Mouse (Mus musculus) ES-Bruce4 (cell line): ENCODE results near the gene Morn1. TPM values are rescaled to one million over a fixed set of nuclear protein-coding genes. Genes with fewer than 3 reads are reported as not detected.

Experiments used
- H3K27ac ChIP-seq: 2 replicates; pipeline ENCODE4 v1.5.1; 2012; ENCODE audit warnings: low read length, inconsistent platforms; ENCODE audit not compliant: insufficient read depth
- H3K27me3 ChIP-seq: 2 replicates; pipeline ENCODE4 v1.6.1; 2012; ENCODE audit warnings: mild to moderate bottlenecking, low read length, inconsistent platforms; ENCODE audit not compliant: control insufficient read depth, poor library complexity, insufficient read depth, severe bottlenecking
- H3K36me3 ChIP-seq: 2 replicates; pipeline ENCODE4 v1.6.1; 2012; ENCODE audit warnings: inconsistent platforms, mild to moderate bottlenecking, low read length, moderate library complexity; ENCODE audit not compliant: control insufficient read depth, poor library complexity, insufficient read depth, severe bottlenecking
- H3K4me1 ChIP-seq: one replicate; pipeline ENCODE4 v1.8.1; 2011; ENCODE audit warnings: low read length; ENCODE audit not compliant: control insufficient read depth, insufficient read depth
- H3K4me3 ChIP-seq: 2 replicates; pipeline ENCODE4 v1.5.1; 2011; ENCODE audit warnings: low read depth, mild to moderate bottlenecking, low read length
- H3K9ac ChIP-seq: 2 replicates; pipeline ENCODE4 v1.6.1; 2012; ENCODE audit warnings: low read depth, mild to moderate bottlenecking, inconsistent platforms; ENCODE audit not compliant: poor library complexity, severe bottlenecking
- H3K9me3 ChIP-seq: replicated peaks from 2 replicates; pipeline ENCODE4 v1.6.1; 2012; ENCODE audit warnings: mild to moderate bottlenecking, low read length, inconsistent platforms; ENCODE audit not compliant: control insufficient read depth, poor library complexity, insufficient read depth, severe bottlenecking
- CTCF ChIP-seq: IDR thresholded peaks from one replicate; pipeline ENCODE4 v1.8.1; 2011; ENCODE audit warnings: low read depth, low read length
- EP300 ChIP-seq: IDR thresholded peaks from 2 replicates; pipeline ENCODE4 v1.6.1; 2011; ENCODE audit warnings: low read depth, low read length; ENCODE audit not compliant: insufficient read depth
- POLR2A ChIP-seq: IDR thresholded peaks from one replicate; pipeline ENCODE4 v1.8.1; 2011; ENCODE audit warnings: low read length; ENCODE audit not compliant: insufficient read depth
- polyA plus RNA-seq: library from polyadenylated mRNA; stranded (reverse); fragments of >200 nt; gene quantifications from 2 replicates; pipeline ENCODE4 v1.2.4, GENCODE M21; 2011; ENCODE audit warnings: low read depth; ENCODE audit not compliant: missing spikeins, insufficient read depth, insufficient read length

Morn1 gene
- polyA plus RNA-seq, 1 experiment, result 11.6 TPM

DNA sequence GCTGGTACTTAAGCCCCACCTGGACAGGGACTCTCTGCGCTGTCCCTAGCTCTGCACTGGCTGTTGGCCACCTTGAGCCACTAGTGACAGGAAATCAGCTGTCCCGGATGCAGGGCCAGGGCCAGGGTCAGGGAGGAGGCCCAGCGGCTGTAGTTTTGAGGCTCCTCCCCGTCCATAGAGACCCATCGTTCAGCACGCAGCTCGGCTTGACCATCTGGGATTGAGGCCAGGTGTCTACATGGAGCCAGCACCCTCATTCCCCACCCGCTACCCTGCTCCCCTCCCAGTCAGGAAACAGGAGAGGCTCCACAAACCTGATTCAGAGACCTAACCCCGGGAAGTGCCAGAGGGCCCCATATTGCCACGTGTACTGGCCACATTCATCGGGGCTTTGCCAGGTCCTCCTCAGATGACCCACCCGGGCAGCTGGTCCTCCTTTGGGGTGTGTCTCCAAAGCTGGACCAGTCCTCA is 54.5 kb downstream of the Morn1 start:
- Histone ChIP-seq H3K9ac (no peak overlapping the region), H3K36me3 (no peaks in the 10 kb centered on the region), H3K27me3 (no peaks in the 10 kb centered on the region), H3K4me3 (no peak overlapping the region), H3K9me3 (no peaks in the 10 kb centered on the region), H3K27ac (no peak overlapping the region), H3K4me1 (no peaks in the 10 kb centered on the region)
- no peak for TF ChIP-seq CTCF
- no peak for TF ChIP-seq POLR2A
- no peak for TF ChIP-seq EP300

DNA sequence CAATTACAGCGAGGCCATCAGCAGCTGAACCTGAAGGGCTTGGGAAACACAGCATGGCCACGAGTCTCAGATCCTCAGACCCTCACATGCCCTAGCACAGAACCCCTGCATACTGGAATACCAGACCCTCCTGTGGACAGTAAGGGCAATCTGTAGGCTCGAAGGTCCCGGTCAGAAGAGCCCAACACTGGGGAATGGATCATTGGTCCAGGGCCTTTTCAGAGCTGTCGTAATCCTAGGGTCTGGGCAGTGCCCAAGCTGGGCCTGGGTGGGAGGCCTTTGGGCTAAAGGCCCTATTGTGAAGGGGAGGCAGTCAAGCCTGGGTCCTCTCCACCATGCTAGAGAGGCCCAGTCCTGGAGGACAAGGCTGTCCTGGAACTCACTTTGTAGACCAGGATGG is 56.5 kb downstream of the Morn1 start:
- H3K4me1 ChIP-seq, result no peaks in the 10 kb centered on the region
- H3K9me3 ChIP-seq, result no peaks in the 10 kb centered on the region
- H3K27ac ChIP-seq, result no peak overlapping the region

GRCm38 (mm10) chr4:155143411-155143810 is 57.0 kb downstream of the Morn1 start:
- Histone ChIP-seq H3K27me3 (no peaks in the 10 kb centered on the region), H3K9ac (no peak overlapping the region), H3K9me3 (no peaks in the 10 kb centered on the region), H3K4me3 (no peak overlapping the region), H3K4me1 (no peaks in the 10 kb centered on the region), H3K36me3 (no peaks in the 10 kb centered on the region), H3K27ac (no peak overlapping the region)
- no peak for TF ChIP-seq CTCF
- no peak for TF ChIP-seq EP300
- TF ChIP-seq POLR2A, result no peak

More for the DNA sequence above, 56.5 kb downstream of the Morn1 start:
- H3K4me3 ChIP-seq, result no peak overlapping the region
- no peak overlapping the region for H3K9ac ChIP-seq
- TF ChIP-seq CTCF, result no peak
- no peak for TF ChIP-seq EP300
- TF ChIP-seq POLR2A, result no peak
- no peaks in the 10 kb centered on the region for H3K27me3 ChIP-seq
- H3K36me3 ChIP-seq, result no peaks in the 10 kb centered on the region

- H3K4me1 ChIP-seq, result no peaks in the 10 kb centered on the region
- H3K27me3 ChIP-seq, result no peaks in the 10 kb centered on the region
- H3K36me3 ChIP-seq, result no peaks in the 10 kb centered on the region
- TF ChIP-seq POLR2A, result no peak
- no peak for TF ChIP-seq CTCF
- TF ChIP-seq EP300, result no peak
- no peak overlapping the region for H3K27ac ChIP-seq
- H3K9me3 ChIP-seq, result no peaks in the 10 kb centered on the region
- H3K4me3 ChIP-seq, result no peak overlapping the region
- H3K9ac ChIP-seq, result no peak overlapping the region
Measured at GRCm38 (mm10) chr4:155143871-155144502, 57.6 kb downstream of the Morn1 start.

DNA sequence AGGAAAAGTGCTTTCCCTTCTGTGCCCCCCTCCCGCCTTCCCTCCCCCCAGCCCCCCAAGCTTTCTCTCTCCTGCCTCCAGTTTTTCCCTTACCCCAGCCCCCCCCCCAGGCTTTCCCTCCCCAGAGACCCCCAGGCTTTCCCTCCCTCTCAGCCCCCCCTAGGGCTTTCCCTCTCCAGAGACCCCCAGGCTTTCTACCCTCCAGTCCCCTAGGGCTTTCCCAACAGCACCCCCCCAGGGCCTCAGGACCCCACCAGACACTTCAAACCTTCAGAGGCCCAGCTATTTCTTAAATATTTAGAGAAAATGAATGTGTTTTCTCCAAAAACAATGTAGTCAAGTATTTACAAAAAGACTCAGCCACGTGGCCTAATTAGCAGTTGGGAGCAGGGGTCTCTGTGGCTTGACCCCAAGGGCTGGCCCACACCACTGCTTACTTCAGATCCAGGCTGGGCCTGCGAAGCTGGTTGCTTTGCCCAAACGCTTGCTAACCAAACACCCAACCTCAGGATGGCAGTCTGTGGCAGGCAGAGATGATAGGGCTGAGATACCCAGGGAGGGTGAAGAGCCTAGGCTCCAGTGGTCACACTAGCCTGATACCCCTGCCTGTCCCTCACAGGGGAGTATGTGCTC is 58.3 kb downstream of the Morn1 start:
- Histone ChIP-seq H3K4me1 (no peaks in the 10 kb centered on the region), H3K4me3 (no peak overlapping the region), H3K9ac (no peak overlapping the region), H3K27ac (no peak overlapping the region), H3K27me3 (no peaks in the 10 kb centered on the region), H3K9me3 (no peaks in the 10 kb centered on the region), H3K36me3 (no peaks in the 10 kb centered on the region)
- no peak for TF ChIP-seq EP300

GRCm38 (mm10) chr4:155146107-155146823 is 59.9 kb downstream of the Morn1 start:
- TF ChIP-seq CTCF, result no peak
- TF ChIP-seq EP300, result no peak
- H3K27me3 ChIP-seq, result no peaks in the 10 kb centered on the region
- no peak overlapping the region for H3K9ac ChIP-seq
- no peak overlapping the region for H3K4me3 ChIP-seq
- peaks cover 1% of the 10 kb centered on the region for H3K4me1 ChIP-seq
- no peak overlapping the region for H3K27ac ChIP-seq
- H3K9me3 ChIP-seq, result no peaks in the 10 kb centered on the region
- H3K36me3 ChIP-seq, result no peaks in the 10 kb centered on the region
